11 mouse cellular contexts compared by ENCODE assay signal in the genomic region with DNA sequence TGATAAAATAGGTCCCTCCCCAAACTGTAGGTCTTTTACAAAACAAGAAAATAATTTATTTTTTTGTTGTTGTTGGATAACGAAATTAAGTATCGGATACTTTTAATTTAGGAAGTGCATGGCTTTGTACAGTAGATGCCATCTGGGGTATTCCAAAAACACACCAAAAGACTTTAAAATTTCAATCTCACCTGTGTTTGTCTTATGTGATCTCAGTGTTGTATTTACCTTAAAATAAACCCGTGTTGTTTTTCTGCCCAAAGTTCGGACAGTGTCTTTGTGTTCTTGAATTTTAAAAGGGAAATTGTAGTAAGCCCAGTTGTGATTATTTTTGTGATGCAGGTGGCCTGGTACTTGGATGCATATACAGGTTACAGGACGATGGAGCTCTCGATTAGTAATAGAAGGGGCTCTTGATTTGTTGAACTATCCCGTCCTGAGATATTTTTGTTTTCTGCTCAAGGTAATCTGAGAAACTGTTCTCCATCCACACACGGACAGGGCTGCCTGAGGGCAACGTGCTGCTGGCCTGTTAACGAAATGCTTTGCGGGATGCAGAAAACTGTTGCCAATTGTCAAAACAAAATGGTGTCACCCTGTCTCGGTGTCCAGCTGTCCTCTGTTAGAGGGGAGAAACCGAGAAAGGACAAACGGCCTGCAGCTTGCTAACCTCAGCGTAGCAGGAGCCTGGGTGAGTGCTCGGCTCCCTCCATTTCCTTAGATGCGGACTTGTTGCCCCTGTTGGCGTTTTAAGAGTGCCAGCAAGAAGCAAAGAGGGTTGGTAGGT. TPM values are rescaled to one million over a fixed set of nuclear protein-coding genes. Genes with fewer than 3 reads are reported as not detected.
DNase-seq lines count a peak whose midpoint lies in the region; ATAC-seq and TF ChIP-seq lines count a peak whose summit lies in the region.
"Had no signal": no experiment of that assay in that cellular context is flagged by ENCODE, and none has a peak within 500 bp of the region (broad histone marks: within the 10 kb centered on the region; RNA-seq: fewer than 3 reads in every experiment).

No protein-coding gene starts in this region.

- no peak for TF ChIP-seq RAD21 in MEL (IDR thresholded peaks at IDR 0.05; ENCODE audit: low read depth, low read length)

- H3K27ac ChIP-seq in intestine, embryonic 14.5 days (ENCODE audit: low read depth) = no peak overlapping the region
- H3K27ac ChIP-seq in intestine, embryonic 15.5 days = no peak overlapping the region
- peak overlapping the region; percentile 56 for H3K27ac ChIP-seq in MEL (ENCODE audit: control insufficient read depth, low read depth, low read length)
- no peak overlapping the region for H3K27ac ChIP-seq in limb, embryonic 11.5 days (replicated peaks; ENCODE audit: low read depth, low read length)

- DNase-seq in intestine, embryonic 14.5 days (ENCODE audit: low spot score) = peak; percentile 75
- DNase-seq in MEL (ENCODE audit: low read depth, low spot score) = peak; percentile 39
- DNase-seq in embryo, embryonic 9.5 days (ENCODE audit: extremely low spot score) = peak; percentile 48
- DNase-seq in limb, embryonic 11.5 days (ENCODE audit: low spot score) = peak; percentile 64
- no peak for DNase-seq in left cerebral cortex, postnatal 4 days
- no peak for DNase-seq in left cerebral cortex, postnatal 14 days (ENCODE audit: low spot score in 2 of 2)
- DNase-seq: adrenal gland, postnatal 14 days; cerebellum, adult 9-11 months; gastrocnemius, postnatal 14 days; lung, postnatal 10 days had no signal

- peaks cover 62% of the 10 kb centered on the region for H3K79me2 ChIP-seq in MEL (ENCODE audit: control insufficient read depth, insufficient read depth, low read length, poor library complexity)

- WGBS in intestine, embryonic 14.5 days = 6% methylated on average over 18 of the region's 18 CpGs
- 7% methylated on average over 18 of the region's 18 CpGs for WGBS in intestine, embryonic 15.5 days
- 1% methylated on average over 18 of the region's 18 CpGs for WGBS in limb, embryonic 11.5 days

- H3K36me3 ChIP-seq in intestine, embryonic 14.5 days (ENCODE audit: control insufficient read depth, insufficient read depth, low read length) = no peaks in the 10 kb centered on the region
- H3K36me3 ChIP-seq in intestine, embryonic 15.5 days = no peaks in the 10 kb centered on the region
- peaks cover 0 to 6% of the 10 kb centered on the region in 2 experiments; a peak in 3 of 4 replicates for H3K36me3 ChIP-seq in MEL (ENCODE audit: control insufficient read depth in 1 of 2, insufficient read depth in 2 of 2, low read length in 2 of 2)
- no peaks in the 10 kb centered on the region for H3K36me3 ChIP-seq in limb, embryonic 11.5 days (ENCODE audit: control insufficient read depth, insufficient read depth, low read length)

- intact Hi-C loops in left cerebral cortex, postnatal 4 days (cut with DNase I) = loop anchor here (5.0 kb wide), 1 partner anchor 273 kb away; no protein-coding TSS in a partner anchor
- intact Hi-C loops in left cerebral cortex, postnatal 14 days (cut with DNase I) = loop anchor here (2.0 to 5.0 kb wide), 2 partner anchors 37 to 274 kb away; partner anchors contain the start of gene Foxf1

- H3K4me1 ChIP-seq in intestine, embryonic 14.5 days (replicated peaks; ENCODE audit: control insufficient read depth, insufficient read depth, low read length) = peaks cover 15% of the 10 kb centered on the region
- H3K4me1 ChIP-seq in intestine, embryonic 15.5 days (replicated peaks) = peaks cover 15% of the 10 kb centered on the region
- H3K4me1 ChIP-seq in MEL (ENCODE audit: control insufficient read depth in 1 of 2, insufficient read depth in 2 of 2, low read length in 2 of 2) = peaks cover 0 to 7% of the 10 kb centered on the region in 2 experiments; a peak in 2 of 4 replicates
- peaks cover 28% of the 10 kb centered on the region for H3K4me1 ChIP-seq in limb, embryonic 11.5 days (ENCODE audit: control insufficient read depth, insufficient read depth, low read length)

- no peak overlapping the region for H3K9ac ChIP-seq in intestine, embryonic 14.5 days (ENCODE audit: low read length)
- H3K9ac ChIP-seq in intestine, embryonic 15.5 days = no peak overlapping the region
- peak overlapping the region; percentile 64 for H3K9ac ChIP-seq in MEL (ENCODE audit: control insufficient read depth, low read depth, low read length, poor library complexity, severe bottlenecking)
- no peak overlapping the region for H3K9ac ChIP-seq in limb, embryonic 11.5 days (ENCODE audit: low read length)

- TF ChIP-seq EP300 in MEL (IDR thresholded peaks at IDR 0.05; ENCODE audit: low read depth in 1 of 2, low read length in 2 of 2) = no peak

- peaks cover 5% of the 10 kb centered on the region; the same call in 1 of the 2 replicates for H3K9me3 ChIP-seq in intestine, embryonic 14.5 days (ENCODE audit: control insufficient read depth, low read length)
- no peaks in the 10 kb centered on the region; the same call in 1 of the 2 replicates for H3K9me3 ChIP-seq in intestine, embryonic 15.5 days
- H3K9me3 ChIP-seq in MEL (replicated peaks; ENCODE audit: insufficient read depth, low read length) = no peaks in the 10 kb centered on the region
- no peaks in the 10 kb centered on the region for H3K9me3 ChIP-seq in limb, embryonic 11.5 days (ENCODE audit: control insufficient read depth, low read length)

- no peak overlapping the region; the same call in 1 of the 2 replicates for H3K4me2 ChIP-seq in intestine, embryonic 14.5 days (ENCODE audit: low read length)
- H3K4me2 ChIP-seq in intestine, embryonic 15.5 days (replicated peaks) = no peak overlapping the region
- H3K4me2 ChIP-seq in limb, embryonic 11.5 days (ENCODE audit: low read depth, severe bottlenecking) = peak overlapping the region; percentile 88

- TF ChIP-seq POLR2A in MEL (IDR thresholded peaks at IDR 0.05; ENCODE audit: control insufficient read depth in 1 of 2, insufficient read depth in 1 of 2, low read depth in 1 of 2, low read length in 2 of 2, poor library complexity in 1 of 2) = no peak

- peaks cover 98% of the 10 kb centered on the region for H3K27me3 ChIP-seq in intestine, embryonic 14.5 days (replicated peaks; ENCODE audit: control insufficient read depth, insufficient read depth, low read length)
- peaks cover 95% of the 10 kb centered on the region for H3K27me3 ChIP-seq in intestine, embryonic 15.5 days (replicated peaks)
- no peaks in the 10 kb centered on the region for H3K27me3 ChIP-seq in MEL (ENCODE audit: control insufficient read depth in 1 of 2, insufficient read depth in 2 of 2, low read length in 2 of 2)
- H3K27me3 ChIP-seq in limb, embryonic 11.5 days (ENCODE audit: control insufficient read depth, insufficient read depth, low read length) = peaks cover 86% of the 10 kb centered on the region

- H3K4me3 ChIP-seq in intestine, embryonic 14.5 days (ENCODE audit: low read depth, low read length) = peak overlapping the region; percentile 46; the same call in 1 of the 2 replicates
- H3K4me3 ChIP-seq in intestine, embryonic 15.5 days (replicated peaks) = no peak overlapping the region
- H3K4me3 ChIP-seq in MEL (ENCODE audit: control insufficient read depth in 1 of 2, insufficient read depth in 1 of 2, low read depth in 2 of 2, low read length in 2 of 2) = peak overlapping the region; percentile 61 to 63
- peak overlapping the region; percentile 50 for H3K4me3 ChIP-seq in limb, embryonic 11.5 days (ENCODE audit: low read depth, low read length)

- TF ChIP-seq CTCF in MEL (IDR thresholded peaks at IDR 0.05 in 2 of 3, conservative IDR thresholded peaks at IDR 0.05 in 1 of 3; ENCODE audit: control insufficient read depth in 1 of 3, insufficient read depth in 1 of 3, low read depth in 2 of 3, low read length in 3 of 3, poor library complexity in 1 of 3, severe bottlenecking in 1 of 3) = no peak

- no peak for ATAC-seq in intestine, embryonic 14.5 days (replicated peaks; ENCODE audit: low FRiP score, low TSS enrichment, low read depth)
- no peak for ATAC-seq in intestine, embryonic 15.5 days
- ATAC-seq in limb, embryonic 11.5 days (ENCODE audit: insufficient number of reproducible peaks, low FRiP score, low TSS enrichment, low read depth) = no peak

RNA-seq across cellular contexts. Expression of gene Foxc2, which starts 2.9 kb away (rescaled TPM):
- polyA plus RNA-seq in intestine, embryonic 14.5 days (2014; fragmentation: Nextera tagmentation; extraction: Ambion mirVana) = 0.43 and 0.48 TPM in 2 replicates
- polyA plus RNA-seq in intestine, embryonic 15.5 days (2015; fragmentation: Nextera tagmentation; extraction: Ambion mirVana) = 0.69 and 0.80 TPM in 2 replicates
- total RNA-seq in MEL (2012; rRNA removed) = 15.4 and 19.2 TPM in 2 replicates
- 10 to 100 TPM in 1 of 2 experiments, not detected in 1; 13.6 TPM for polyA plus RNA-seq in MEL (2012; ENCODE audit: insufficient read depth in 1 of 2, insufficient read length in 2 of 2, low read depth in 1 of 2, low replicate concordance in 2 of 2, missing spikeins in 1 of 2)
- 3.2 and 4.2 TPM in 2 replicates for polyA plus RNA-seq in limb, embryonic 11.5 days (2014; fragmentation: Nextera tagmentation; extraction: Ambion mirVana)
- total RNA-seq in left cerebral cortex, postnatal 4 days (2021) = 1 to 10 TPM; 4.3 to 4.4 TPM
- total RNA-seq in left cerebral cortex, postnatal 14 days (2021) = 1 to 10 TPM; 2.7 to 3.5 TPM

RNA-seq across cellular contexts. Expression of gene Foxl1, which starts 8.9 kb away (rescaled TPM):
- polyA plus RNA-seq in intestine, embryonic 14.5 days (2014; fragmentation: Nextera tagmentation; extraction: Ambion mirVana) = 6.5 and 7.7 TPM in 2 replicates
- polyA plus RNA-seq in intestine, embryonic 15.5 days (2015; fragmentation: Nextera tagmentation; extraction: Ambion mirVana) = 9.0 and 9.3 TPM in 2 replicates
- total RNA-seq in MEL (2012; rRNA removed) = 0.12 and 0.13 TPM in 2 replicates
- under 1 TPM in 1 of 2 experiments, not detected in 1; 0.07 TPM for polyA plus RNA-seq in MEL (2012; ENCODE audit: insufficient read depth in 1 of 2, insufficient read length in 2 of 2, low read depth in 1 of 2, low replicate concordance in 2 of 2, missing spikeins in 1 of 2)
- polyA plus RNA-seq in limb, embryonic 11.5 days (2014; fragmentation: Nextera tagmentation; extraction: Ambion mirVana) = 0.07 TPM in 1 of 2 replicates, not detected in the other
- under 1 TPM in 1 of 2 experiments, not detected in 1; 0.18 TPM for total RNA-seq in left cerebral cortex, postnatal 4 days (2021)
- under 1 TPM; 0.13 to 0.15 TPM for total RNA-seq in left cerebral cortex, postnatal 14 days (2021)

RNA-seq across cellular contexts. Expression of gene Mthfsd, which starts 10.6 kb away (rescaled TPM):
- 59.2 and 62.9 TPM in 2 replicates for polyA plus RNA-seq in intestine, embryonic 14.5 days (2014; fragmentation: Nextera tagmentation; extraction: Ambion mirVana)
- 50.6 and 52.3 TPM in 2 replicates for polyA plus RNA-seq in intestine, embryonic 15.5 days (2015; fragmentation: Nextera tagmentation; extraction: Ambion mirVana)
- 46.1 and 49.8 TPM in 2 replicates for total RNA-seq in MEL (2012; rRNA removed)
- polyA plus RNA-seq in MEL (2012; ENCODE audit: insufficient read depth in 1 of 2, insufficient read length in 2 of 2, low read depth in 1 of 2, low replicate concordance in 2 of 2, missing spikeins in 1 of 2) = 10 to 100 TPM in 1 of 2 experiments, not detected in 1; 62.6 TPM
- polyA plus RNA-seq in limb, embryonic 11.5 days (2014; fragmentation: Nextera tagmentation; extraction: Ambion mirVana) = 61.9 and 64.6 TPM in 2 replicates
- total RNA-seq in left cerebral cortex, postnatal 4 days (2021) = 10 to 100 TPM; 23.2 to 26.6 TPM
- total RNA-seq in left cerebral cortex, postnatal 14 days (2021) = 10 to 100 TPM; 27.0 to 33.4 TPM

RNA-seq across cellular contexts. Expression of gene Foxf1, which starts 34.6 kb away (rescaled TPM):
- 129 and 149 TPM in 2 replicates for polyA plus RNA-seq in intestine, embryonic 14.5 days (2014; fragmentation: Nextera tagmentation; extraction: Ambion mirVana)
- polyA plus RNA-seq in intestine, embryonic 15.5 days (2015; fragmentation: Nextera tagmentation; extraction: Ambion mirVana) = 105 and 126 TPM in 2 replicates
- total RNA-seq in MEL (2012; rRNA removed) = not detected in 2 replicates
- polyA plus RNA-seq in MEL (2012; ENCODE audit: insufficient read depth in 1 of 2, insufficient read length in 2 of 2, low read depth in 1 of 2, low replicate concordance in 2 of 2, missing spikeins in 1 of 2) = not detected
- polyA plus RNA-seq in limb, embryonic 11.5 days (2014; fragmentation: Nextera tagmentation; extraction: Ambion mirVana) = 0.27 and 0.65 TPM in 2 replicates
- total RNA-seq in left cerebral cortex, postnatal 4 days (2021) = 1 to 10 TPM; 1.7 TPM
- total RNA-seq in left cerebral cortex, postnatal 14 days (2021) = 1 to 10 TPM; 1.0 to 1.4 TPM

Comparison
In these comparisons a context has a peak if more than half of its experiments do, and no peak if none do; other contexts are left out.
1. DNase-seq: peak in intestine, embryonic 14.5 days (single experiment), MEL (single experiment), embryo, embryonic 9.5 days (single experiment) and limb, embryonic 11.5 days (single experiment); none in left cerebral cortex, postnatal 4 days (single experiment) and left cerebral cortex, postnatal 14 days (0 of 2).